Mouse (Mus musculus): Measurements from ENCODE around the gene Ptprj.

Gene Ptprj

GRCm38 (mm10) chr2:90559688-90560196 is 20.7 kb downstream of the Ptprj start:
- DNase-seq (ENCODE audit: low spot score), result no peak

- DNase-seq (ENCODE audit: low spot score), result no peak
These were observed 21.3 kb downstream of the Ptprj start for GRCm38 (mm10) chr2:90559015-90559687.

GRCm38 (mm10) chr2:90558361-90558760 is 22.1 kb downstream of the Ptprj start:
- no peak for DNase-seq (ENCODE audit: low spot score)

- no peak for DNase-seq (ENCODE audit: low spot score)
These were observed 22.5 kb downstream of the Ptprj start for GRCm38 (mm10) chr2:90557913-90558312.

- no peak for DNase-seq (ENCODE audit: low spot score)
These were observed 24.7 kb downstream of the Ptprj start for GRCm38 (mm10) chr2:90555744-90556143.

- DNase-seq (ENCODE audit: low spot score), result no peak
These were observed 25.6 kb downstream of the Ptprj start for GRCm38 (mm10) chr2:90554806-90555205.

- DNase-seq (ENCODE audit: low spot score), result no peak
These were observed 26.6 kb downstream of the Ptprj start for GRCm38 (mm10) chr2:90553861-90554260.

GRCm38 (mm10) chr2:90550656-90551055 is 29.8 kb downstream of the Ptprj start:
- DNase-seq (ENCODE audit: low spot score), result no peak

- DNase-seq (ENCODE audit: low spot score), result no peak
These were observed 31.9 kb downstream of the Ptprj start for GRCm38 (mm10) chr2:90548541-90548940.

- no peak for DNase-seq (ENCODE audit: low spot score)
These were observed 33.3 kb downstream of the Ptprj start for GRCm38 (mm10) chr2:90547144-90547609.

GRCm38 (mm10) chr2:90545261-90545660 is 35.2 kb downstream of the Ptprj start:
- no peak for DNase-seq (ENCODE audit: low spot score)

GRCm38 (mm10) chr2:90543989-90544388 is 36.5 kb downstream of the Ptprj start:
- no peak for DNase-seq (ENCODE audit: low spot score)

- DNase-seq (ENCODE audit: low spot score), result no peak
These were observed 37.2 kb downstream of the Ptprj start for GRCm38 (mm10) chr2:90543106-90543702.

GRCm38 (mm10) chr2:90542656-90543055 is 37.8 kb downstream of the Ptprj start:
- DNase-seq (ENCODE audit: low spot score), result no peak

- no peak for DNase-seq (ENCODE audit: low spot score)
These were observed 41.2 kb downstream of the Ptprj start for GRCm38 (mm10) chr2:90539206-90539605.

- DNase-seq (ENCODE audit: low spot score), result no peak
These were observed 43.2 kb downstream of the Ptprj start for GRCm38 (mm10) chr2:90537244-90537643.

GRCm38 (mm10) chr2:90536555-90536954 is 43.9 kb downstream of the Ptprj start:
- DNase-seq (ENCODE audit: low spot score), result no peak

- no peak for DNase-seq (ENCODE audit: low spot score)
These were observed 45.7 kb downstream of the Ptprj start for GRCm38 (mm10) chr2:90534751-90535150.

GRCm38 (mm10) chr2:90533944-90534343 is 46.5 kb downstream of the Ptprj start:
- DNase-seq (ENCODE audit: low spot score), result no peak

GRCm38 (mm10) chr2:90532095-90532494 is 48.4 kb downstream of the Ptprj start:
- DNase-seq (ENCODE audit: low spot score), result no peak

- DNase-seq (ENCODE audit: low spot score), result no peak
These were observed 52.3 kb downstream of the Ptprj start for GRCm38 (mm10) chr2:90528107-90528506.

GRCm38 (mm10) chr2:90526971-90527370 is 53.5 kb downstream of the Ptprj start:
- no peak for DNase-seq (ENCODE audit: low spot score)

- DNase-seq (ENCODE audit: low spot score), result no peak
These were observed 53.9 kb downstream of the Ptprj start for GRCm38 (mm10) chr2:90526564-90526963.

- no peak for DNase-seq (ENCODE audit: low spot score)
These were observed 54.6 kb downstream of the Ptprj start for GRCm38 (mm10) chr2:90525807-90526206.
